Mouse (Mus musculus) lung, postnatal 4 days (tissue): ENCODE measurements around the gene Nckipsd.

Source experiments
- DNase-seq, 2 experiments: peaks; one replicate each; pipeline ENCODE4 v3.0.0; 2021

The Nckipsd gene

GRCm38 (mm10) chr9:108853635-108854240 is 45.6 kb downstream of the Nckipsd start:
- DNase-seq = peak; percentile 93 to 95

DNA sequence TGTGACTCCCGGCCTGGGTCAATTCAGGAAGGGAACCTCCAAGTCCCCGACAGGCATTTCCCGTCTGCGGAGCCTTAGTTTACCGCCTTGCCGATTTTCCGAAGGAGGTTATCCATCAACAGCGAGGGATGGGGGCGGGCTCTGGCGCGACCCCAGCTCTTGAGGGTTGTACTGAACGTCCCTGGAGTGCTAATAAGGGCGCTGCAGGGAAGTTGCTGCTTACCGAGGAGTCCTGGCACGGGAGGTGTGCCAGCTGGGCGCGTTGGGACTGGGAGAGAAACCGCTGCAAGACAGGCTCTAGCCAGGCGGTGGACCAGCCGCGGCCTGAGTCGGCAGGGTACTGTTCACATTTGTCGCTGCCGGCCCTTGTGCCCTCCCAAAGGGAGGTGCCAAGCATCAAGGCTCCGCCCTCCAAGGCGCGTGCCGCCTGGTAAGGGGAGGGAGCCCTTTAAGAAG is 46.1 kb downstream of the Nckipsd start:
- DNase-seq = peak; percentile 91 to 93

- no peak for DNase-seq
These were observed 47.2 kb downstream of the Nckipsd start for GRCm38 (mm10) chr9:108855335-108855734.

- DNase-seq = no peak
These were observed 50.8 kb downstream of the Nckipsd start for GRCm38 (mm10) chr9:108858792-108859527.
